Mouse (Mus musculus) stomach, embryonic 14.5 days (tissue): ENCODE results near the gene Spag16. TPM values are rescaled to one million over a fixed set of nuclear protein-coding genes. Genes with fewer than 3 reads are reported as not detected.
"Not testable (repeated sequence)": the region's sequence is repeated elsewhere in the genome, so short reads cannot be mapped to it uniquely, and the experiment has no call there.

Experiments
- ATAC-seq: fragments of 200-750 bp; cut with Nextera tagmentation; 2 replicates; pipeline ENCODE4 v1.8.0; 2017; ENCODE audit warnings: low read depth, moderate TSS enrichment; ENCODE audit not compliant: insufficient number of reproducible peaks, insufficient read depth, low FRiP score
- H3K27ac ChIP-seq: fragments of 300-500 bp; sonication (generic); 2 replicates; pipeline ENCODE4 v1.5.1; 2014; ENCODE audit warnings: mild to moderate bottlenecking, low read length, moderate library complexity, mixed read lengths
- H3K27me3 ChIP-seq: fragments of 300-500 bp; sonication (generic); 2 replicates; pipeline ENCODE4 v1.6.1; 2014; ENCODE audit warnings: low read length, control low read depth, mixed read lengths; ENCODE audit not compliant: control insufficient read depth, insufficient read depth
- H3K36me3 ChIP-seq: fragments of 300-500 bp; sonication (generic); 2 replicates; pipeline ENCODE4 v1.6.1; 2014; ENCODE audit warnings: mild to moderate bottlenecking, control low read depth, low read length, moderate library complexity, mixed read lengths; ENCODE audit not compliant: control insufficient read depth, insufficient read depth
- H3K4me1 ChIP-seq: fragments of 300-500 bp; sonication (generic); 2 replicates; pipeline ENCODE4 v1.6.1; 2014; ENCODE audit warnings: low read length, control low read depth, mixed read lengths; ENCODE audit not compliant: control insufficient read depth, insufficient read depth
- H3K4me2 ChIP-seq: fragments of 300-500 bp; sonication (generic); replicated peaks from 2 replicates; pipeline ENCODE4 v1.6.1; 2014; ENCODE audit warnings: low read depth, low read length, control low read depth
- H3K4me3 ChIP-seq: fragments of 300-500 bp; sonication (generic); 2 replicates; pipeline ENCODE4 v1.5.1; 2014; ENCODE audit warnings: low read depth, low read length, control low read depth
- H3K9ac ChIP-seq: fragments of 300-500 bp; sonication (generic); replicated peaks from 2 replicates; pipeline ENCODE4 v1.6.1; 2014; ENCODE audit warnings: low read depth, mild to moderate bottlenecking, control low read depth, low read length, moderate library complexity, mixed read lengths
- H3K9me3 ChIP-seq: fragments of 300-500 bp; sonication (generic); 2 replicates; pipeline ENCODE4 v1.6.1; 2016; ENCODE audit warnings: low read depth, low read length, control low read depth; ENCODE audit not compliant: control insufficient read depth
- WGBS: fragments of 180-500 bp; shearing (Covaris S2); extraction: QIAGEN DNeasy Blood & Tissue Kit; methylation state at CpG from one replicate; pipeline ENCODE4 v1.1.7; 2014; 5-methylcytosine and 5-hydroxymethylcytosine counted together
- polyA plus RNA-seq: library from polyadenylated mRNA; unstranded; fragments of >200 nt; fragmentation: Nextera tagmentation; extraction: Ambion mirVana; gene quantifications from 2 replicates; pipeline ENCODE4 v1.2.1, GENCODE M21; 2014

Spag16 gene
- polyA plus RNA-seq = 0.17 and 0.35 TPM in 2 replicates

DNA sequence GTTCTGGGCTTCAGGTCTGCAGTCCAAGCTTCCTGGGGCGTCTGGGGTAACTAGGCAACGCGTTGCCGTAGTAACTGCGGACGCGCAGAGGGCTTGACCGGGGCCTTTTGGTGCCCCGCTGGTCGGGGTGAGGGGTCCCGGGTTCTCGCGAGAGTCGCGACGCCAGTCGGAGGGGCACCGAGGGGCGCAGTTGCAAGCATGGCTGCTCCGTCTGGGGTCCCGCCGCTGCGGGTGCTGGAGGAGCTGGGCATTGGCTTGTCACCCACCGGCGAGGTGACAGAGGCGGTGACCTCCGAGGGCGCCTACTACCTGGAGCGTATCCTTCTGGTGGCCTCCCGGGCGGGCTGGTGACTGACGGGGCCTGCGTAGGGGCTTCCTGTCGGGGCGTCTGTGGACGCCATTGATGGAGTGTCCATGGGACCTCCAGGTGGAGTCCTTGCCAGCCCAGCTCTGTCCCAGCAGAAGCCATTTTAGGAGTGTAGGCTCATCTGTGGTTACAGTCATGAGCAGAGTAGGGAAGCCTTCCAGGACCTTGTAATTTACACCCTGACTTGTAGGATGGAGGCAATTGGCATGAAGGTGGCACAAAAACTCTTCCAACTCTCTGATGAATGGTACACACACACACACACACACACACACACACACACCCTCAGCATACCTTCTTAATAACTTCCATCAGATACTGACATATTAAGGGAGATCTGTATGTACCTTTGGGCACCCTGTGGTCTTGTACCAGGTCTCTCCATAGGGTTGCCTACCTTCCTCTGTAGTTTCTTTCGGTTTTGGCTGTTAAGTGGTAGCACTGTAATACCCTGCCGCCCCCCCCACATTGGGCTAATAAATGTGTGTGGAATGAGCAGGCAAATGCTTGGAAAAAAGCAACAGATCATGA lies at the start of gene Spag16:
Gene Spag16 (plus strand): TSS at position 165 of the 898 bp plus-strand sequence.
- Histone ChIP-seq H3K27ac (no peak within 1 kb of the TSS), H3K4me3 (peak within 1 kb of the TSS; percentile 34), H3K4me2 (peak within 1 kb of the TSS; percentile 77), H3K9me3 (no peaks in the 10 kb centered on the region), H3K36me3 (no peaks in the 10 kb centered on the region), H3K27me3 (no peaks in the 10 kb centered on the region), H3K9ac (no peak within 1 kb of the TSS), H3K4me1 (no peaks in the 10 kb centered on the region)
- peak; percentile 73; the same call in 1 of the 2 replicates for ATAC-seq
- WGBS = 8% methylated on average over 38 of the region's 38 CpGs

DNA sequence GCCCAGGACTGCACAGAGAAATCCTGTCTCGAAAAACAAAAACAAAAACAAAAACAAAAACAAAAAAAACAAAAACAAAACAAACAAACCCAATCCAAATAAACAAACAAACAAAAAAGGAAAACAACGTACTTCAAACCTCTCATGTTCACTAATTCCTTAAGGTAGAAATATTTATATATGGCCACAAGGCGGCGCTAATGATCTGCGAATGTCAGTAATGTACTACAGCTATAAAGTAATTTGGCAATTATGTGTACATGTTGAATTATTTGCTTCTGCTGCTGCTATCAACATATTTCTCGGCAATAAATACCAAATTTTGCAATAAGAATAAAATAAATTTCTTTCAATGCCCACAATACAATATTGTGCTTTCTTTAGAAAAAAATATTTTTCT lies 41.6 kb upstream of the Spag16 start:
- H3K9me3 ChIP-seq = no peaks in the 10 kb centered on the region
- H3K27ac ChIP-seq = no peak overlapping the region
- no peak overlapping the region for H3K4me2 ChIP-seq
- no peaks in the 10 kb centered on the region for H3K27me3 ChIP-seq
- no peak overlapping the region for H3K9ac ChIP-seq
- no peak for ATAC-seq
- H3K4me1 ChIP-seq = no peaks in the 10 kb centered on the region
- H3K36me3 ChIP-seq = no peaks in the 10 kb centered on the region
- 8% methylated on average over 6 of the region's 6 CpGs for WGBS
- H3K4me3 ChIP-seq = no peak overlapping the region

DNA sequence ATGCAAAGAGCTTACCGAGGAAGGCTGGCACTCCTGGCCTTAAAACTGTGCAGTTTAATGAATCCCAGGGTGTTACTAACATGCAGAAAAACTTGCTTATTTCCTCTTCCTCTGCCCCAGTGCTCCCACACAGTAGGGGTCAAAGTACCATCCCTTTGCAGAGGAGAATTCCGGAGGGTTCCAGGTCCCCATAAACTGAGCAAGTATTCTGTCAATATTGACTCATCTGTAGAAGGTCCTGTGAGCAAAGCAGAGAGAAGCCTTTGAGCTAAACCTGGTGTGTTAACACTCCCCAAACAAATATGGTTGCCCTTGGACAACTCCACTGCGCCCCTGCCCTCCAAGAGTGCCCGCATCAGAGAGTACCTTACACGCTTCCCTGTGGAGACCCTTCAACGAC lies 40.1 kb upstream of the Spag16 start:
- no peak overlapping the region for H3K4me2 ChIP-seq
- H3K27ac ChIP-seq = no peak overlapping the region
- H3K36me3 ChIP-seq = no peaks in the 10 kb centered on the region
- H3K4me3 ChIP-seq = no peak overlapping the region
- no peaks in the 10 kb centered on the region for H3K9me3 ChIP-seq
- 0 out of 2 replicates have a peak, but pooled peaks have one; percentile 78 for ATAC-seq
- H3K9ac ChIP-seq = no peak overlapping the region
- no peaks in the 10 kb centered on the region for H3K4me1 ChIP-seq
- 43% methylated on average over 6 of the region's 6 CpGs for WGBS
- no peaks in the 10 kb centered on the region for H3K27me3 ChIP-seq

DNA sequence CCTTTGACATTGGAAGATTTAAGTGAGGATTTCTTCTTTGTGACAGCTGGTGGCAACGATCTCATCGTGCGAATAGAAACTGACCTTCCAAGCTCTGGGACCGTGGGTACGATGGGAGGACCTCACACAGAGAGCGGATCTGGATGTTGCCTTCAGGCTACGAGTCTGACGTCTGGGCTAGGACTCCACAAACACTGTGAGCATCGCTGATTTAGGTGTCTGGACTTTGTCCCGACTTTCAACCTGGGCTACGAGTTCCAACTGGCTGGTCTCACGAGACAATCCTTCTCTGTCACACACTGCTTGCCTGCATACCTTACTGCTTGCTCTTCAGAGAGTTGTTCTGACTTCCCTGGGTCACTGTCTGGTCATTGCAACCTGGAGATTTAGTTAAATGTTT lies 39.4 kb upstream of the Spag16 start:
- no peaks in the 10 kb centered on the region for H3K27me3 ChIP-seq
- H3K9me3 ChIP-seq = no peaks in the 10 kb centered on the region
- H3K4me1 ChIP-seq = no peaks in the 10 kb centered on the region
- H3K27ac ChIP-seq = no peak overlapping the region
- 44% methylated on average over 12 of the region's 12 CpGs for WGBS
- no peak overlapping the region for H3K4me2 ChIP-seq
- no peak overlapping the region for H3K4me3 ChIP-seq
- ATAC-seq = no peak; the same call in 1 of the 2 replicates
- H3K9ac ChIP-seq = no peak overlapping the region
- no peaks in the 10 kb centered on the region for H3K36me3 ChIP-seq

DNA sequence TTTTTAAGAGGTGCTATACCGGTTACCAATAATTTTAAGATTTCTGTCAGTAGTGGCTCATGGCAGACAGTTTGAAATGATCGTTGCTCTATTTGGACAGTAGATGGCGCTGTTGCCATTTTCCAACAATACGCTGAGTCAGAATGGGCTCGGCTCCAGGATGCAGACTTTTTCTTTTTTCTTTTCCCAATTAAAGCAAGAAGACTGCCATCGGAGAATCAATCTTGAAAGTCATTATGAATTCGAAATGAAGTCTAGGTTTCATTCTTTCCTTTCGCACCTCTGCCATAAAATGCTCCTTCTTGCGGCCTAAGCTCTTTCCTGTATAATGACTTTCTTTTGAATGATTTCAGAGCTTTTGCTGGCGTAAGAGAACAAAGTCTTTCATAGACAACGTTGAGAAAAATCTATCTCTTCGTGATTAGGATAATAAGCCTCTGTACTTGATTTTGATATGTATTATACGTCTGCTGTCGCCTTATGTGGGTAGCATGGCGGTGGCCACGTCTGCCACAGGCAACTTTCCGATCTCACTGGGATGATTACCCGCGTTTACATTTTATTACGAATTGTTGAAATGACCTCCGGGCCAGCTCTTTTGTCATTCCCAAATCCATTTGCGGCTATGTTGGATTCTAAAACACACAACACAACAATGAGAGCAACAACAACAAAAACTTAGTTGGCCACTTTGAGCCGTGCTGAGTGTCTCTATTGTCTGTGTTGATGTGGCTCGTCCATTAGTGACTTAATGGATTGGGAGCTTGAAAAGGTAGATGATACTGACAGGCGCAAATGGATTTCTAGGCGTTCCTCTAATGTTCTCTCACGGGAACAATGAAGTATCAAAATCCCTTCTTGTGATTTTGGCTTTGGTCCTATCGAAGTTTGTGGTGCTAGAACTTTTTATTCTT lies 36.2 kb upstream of the Spag16 start:
- peak overlapping the region; percentile 18 for H3K4me3 ChIP-seq
- H3K36me3 ChIP-seq = no peaks in the 10 kb centered on the region
- no peak for ATAC-seq
- H3K27ac ChIP-seq = no peak overlapping the region
- H3K27me3 ChIP-seq = no peaks in the 10 kb centered on the region
- H3K4me2 ChIP-seq = peak overlapping the region; percentile 35
- no peak overlapping the region for H3K9ac ChIP-seq
- WGBS = 37% methylated on average over 28 of the region's 28 CpGs
- H3K4me1 ChIP-seq = no peaks in the 10 kb centered on the region
- H3K9me3 ChIP-seq = no peaks in the 10 kb centered on the region

DNA sequence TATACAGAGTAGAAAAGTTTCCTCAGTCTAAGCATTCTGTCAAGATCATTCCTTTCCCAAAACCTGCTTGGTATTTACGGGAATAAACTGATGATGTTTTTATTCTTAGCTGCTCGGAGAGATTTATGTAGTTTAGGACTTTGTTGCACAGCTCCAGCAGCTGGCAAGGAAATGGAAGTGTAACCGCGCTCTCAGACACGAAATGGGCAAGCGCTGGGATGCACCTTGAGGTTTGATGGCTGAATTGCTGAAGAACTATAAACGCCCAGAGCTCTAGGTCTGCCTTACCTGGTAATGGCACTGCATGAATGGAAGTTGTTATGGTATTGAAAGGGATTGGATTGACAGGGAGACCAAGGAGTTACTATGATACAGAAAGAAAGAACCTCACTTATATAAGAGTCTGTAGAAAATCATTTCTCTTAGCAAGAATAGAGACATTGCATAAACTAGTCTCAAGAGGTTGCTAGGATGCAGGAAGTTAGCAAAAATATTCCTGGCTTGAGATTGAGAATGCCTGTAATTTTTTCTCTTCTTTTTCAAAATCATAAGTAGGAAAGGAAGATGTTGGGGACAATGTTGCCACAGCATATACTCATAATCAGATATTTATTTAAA lies 27.7 kb upstream of the Spag16 start:
- no peak overlapping the region for H3K27ac ChIP-seq
- no peak overlapping the region for H3K9ac ChIP-seq
- no peak overlapping the region for H3K4me2 ChIP-seq
- WGBS = 86% methylated on average over 7 of the region's 7 CpGs
- H3K4me3 ChIP-seq = no peak overlapping the region
- no peaks in the 10 kb centered on the region for H3K27me3 ChIP-seq
- ATAC-seq = no peak
- no peaks in the 10 kb centered on the region for H3K36me3 ChIP-seq
- H3K4me1 ChIP-seq = no peaks in the 10 kb centered on the region
- H3K9me3 ChIP-seq = no peaks in the 10 kb centered on the region

DNA sequence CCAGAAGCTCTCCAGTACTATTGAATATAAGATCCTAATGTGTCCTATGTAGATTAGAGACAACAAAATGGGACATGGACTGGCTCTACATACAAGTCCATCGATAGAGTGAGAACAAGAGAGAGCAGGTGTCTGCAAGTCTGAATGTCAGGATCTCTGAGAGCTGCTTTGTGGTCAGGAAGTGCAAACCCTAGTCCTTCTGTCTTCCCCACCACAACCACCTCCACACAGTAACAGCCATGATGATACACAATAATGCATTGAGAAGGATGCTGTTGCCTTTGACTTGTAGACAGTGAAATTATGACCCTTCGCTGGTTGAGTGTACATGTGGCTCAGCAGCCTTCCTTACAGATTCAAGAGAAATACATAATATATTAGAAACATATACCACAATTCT lies 16.6 kb upstream of the Spag16 start:
- 94% methylated on average over 2 of the region's 2 CpGs for WGBS
- no peaks in the 10 kb centered on the region for H3K9me3 ChIP-seq

DNA sequence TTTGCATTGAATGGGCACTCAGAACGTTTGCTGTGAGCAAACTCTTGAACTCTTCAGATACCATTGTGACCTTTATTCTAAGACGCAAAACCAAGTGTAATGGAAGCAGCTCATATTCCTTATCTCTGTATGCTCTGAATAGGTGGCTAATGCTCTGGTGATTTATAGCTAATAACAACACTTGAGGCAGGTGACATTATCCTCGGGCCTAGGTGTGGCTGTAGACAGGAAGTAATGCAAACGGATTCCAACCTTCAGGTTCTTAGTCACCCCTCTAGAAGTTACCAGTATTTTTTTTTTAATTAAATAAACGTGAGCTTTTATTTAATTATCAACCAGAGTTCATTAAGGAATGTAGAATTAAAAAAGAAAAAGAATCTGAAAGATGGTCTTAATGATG lies 1.1 kb upstream of the Spag16 start:
- not testable (repeated sequence) for H3K27me3 ChIP-seq, H3K4me2 ChIP-seq, H3K4me1 ChIP-seq, H3K4me3 ChIP-seq, ATAC-seq, H3K36me3 ChIP-seq, H3K9me3 ChIP-seq, H3K9ac ChIP-seq, H3K27ac ChIP-seq
- 59% methylated on average over 5 of the region's 5 CpGs for WGBS

More for the DNA sequence above, 16.6 kb upstream of the Spag16 start:
- Histone ChIP-seq H3K4me2 (no peak overlapping the region), H3K36me3 (no peaks in the 10 kb centered on the region), H3K27ac (no peak overlapping the region), H3K4me1 (no peaks in the 10 kb centered on the region), H3K4me3 (no peak overlapping the region), H3K9ac (no peak overlapping the region), H3K27me3 (no peaks in the 10 kb centered on the region)
- ATAC-seq = no peak
